Mouse (Mus musculus) megakaryocyte, embryonic 14.5 days (primary cell): ENCODE measurements around the gene Gpa33.

Experiments
- FLI1 ChIP-seq: IDR thresholded peaks from 2 replicates; pipeline ENCODE4 v1.6.1; 2012; ENCODE audit warnings: low read length, inconsistent platforms, mixed read lengths
- GATA1 ChIP-seq: IDR thresholded peaks from 3 replicates; pipeline ENCODE4 v1.6.1; 2012; ENCODE audit warnings: mixed read lengths, low read length, inconsistent platforms, borderline replicate concordance

DNA sequence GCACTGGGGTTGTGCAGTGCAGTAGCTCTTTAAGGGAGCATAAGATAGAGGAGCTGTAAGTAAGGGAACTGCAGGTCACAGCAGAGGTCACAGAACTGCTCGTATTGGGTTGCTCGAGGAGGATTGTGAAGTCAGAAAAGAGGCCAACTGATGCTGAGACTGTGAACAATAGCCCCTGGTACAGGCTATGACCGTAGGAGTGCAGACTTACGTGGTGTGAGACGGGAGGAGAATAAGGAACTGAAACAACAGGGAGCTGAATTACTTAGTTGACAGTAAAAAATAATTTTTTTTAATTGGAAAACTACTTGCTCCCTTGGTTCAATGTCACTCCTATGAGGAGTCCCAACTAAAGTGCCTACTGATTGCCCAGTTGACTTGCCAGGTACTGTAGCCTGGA, 74.1 kb downstream of the Gpa33 start:
- TF ChIP-seq GATA1 = no peak
- TF ChIP-seq FLI1 = no peak
